Mouse (Mus musculus): ENCODE measurements at regions not wholly inside any gene's neighbourhood (a gene's known extent, or its start where the extent isn't known, plus 50 kb on each side); places are given as distances from the start of the nearest gene placed in this dataset.

- no peak for DNase-seq (ENCODE audit: low spot score in 2 of 2)
- intact Hi-C loops (cut with DNase I), result no loop called here
These were observed 154.5 kb downstream of the Pja1 start for GRCm38 (mm10) chrX:99316410-99317056.

GRCm38 (mm10) chrX:99299110-99299509, 163.2 kb downstream of the Efnb1 start:
- DNase-seq (ENCODE audit: low spot score in 2 of 2), result no peak
- intact Hi-C loops (cut with DNase I), result no loop called here

GRCm38 (mm10) chrX:99294726-99295125, 158.8 kb downstream of the Efnb1 start:
- intact Hi-C loops (cut with DNase I), result no loop called here
- DNase-seq (ENCODE audit: low spot score in 2 of 2), result no peak

- intact Hi-C loops (cut with DNase I), result no loop called here
- no peak for DNase-seq (ENCODE audit: low spot score in 2 of 2)
These were observed 158.0 kb downstream of the Efnb1 start for GRCm38 (mm10) chrX:99293967-99294366.

- intact Hi-C loops (cut with DNase I), result no loop called here
- no peak for DNase-seq (ENCODE audit: low spot score in 2 of 2)
These were observed 156.8 kb downstream of the Efnb1 start for GRCm38 (mm10) chrX:99292758-99293157.

GRCm38 (mm10) chrX:99291965-99292364, 156.0 kb downstream of the Efnb1 start:
- intact Hi-C loops (cut with DNase I), result no loop called here
- no peak for DNase-seq (ENCODE audit: low spot score in 2 of 2)

- intact Hi-C loops (cut with DNase I), result no loop called here
- no peak for DNase-seq (ENCODE audit: low spot score in 2 of 2)
These were observed 155.6 kb downstream of the Efnb1 start for GRCm38 (mm10) chrX:99291423-99291963.

GRCm38 (mm10) chrX:99287988-99288387, 152.1 kb downstream of the Efnb1 start:
- intact Hi-C loops (cut with DNase I), result no loop called here
- DNase-seq (ENCODE audit: low spot score in 2 of 2), result peak in 1 of 2 experiments; percentile 28

GRCm38 (mm10) chrX:99286876-99287275, 150.9 kb downstream of the Efnb1 start:
- DNase-seq (ENCODE audit: low spot score in 2 of 2), result no peak
- intact Hi-C loops (cut with DNase I), result no loop called here

- no peak for DNase-seq (ENCODE audit: low spot score in 2 of 2)
- intact Hi-C loops (cut with DNase I), result no loop called here
These were observed 149.7 kb downstream of the Efnb1 start for GRCm38 (mm10) chrX:99285611-99286010.

- intact Hi-C loops (cut with DNase I), result no loop called here
- no peak for DNase-seq (ENCODE audit: low spot score in 2 of 2)
These were observed 145.1 kb downstream of the Efnb1 start for GRCm38 (mm10) chrX:99280991-99281390.

- intact Hi-C loops (cut with DNase I), result no loop called here
- no peak for DNase-seq (ENCODE audit: low spot score in 2 of 2)
These were observed 144.6 kb downstream of the Efnb1 start for GRCm38 (mm10) chrX:99280543-99280942.

- intact Hi-C loops (cut with DNase I), result no loop called here
These were observed 139.6 kb downstream of the Efnb1 start for GRCm38 (mm10) chrX:99275536-99275935.

GRCm38 (mm10) chrX:99271908-99272307, 136.0 kb downstream of the Efnb1 start:
- intact Hi-C loops (cut with DNase I), result no loop called here
- DNase-seq (ENCODE audit: low spot score in 2 of 2), result no peak

More at GRCm38 (mm10) chrX:99275536-99275935, 139.6 kb downstream of the Efnb1 start:
- no peak for DNase-seq (ENCODE audit: low spot score in 2 of 2)

- no peak for DNase-seq (ENCODE audit: low spot score in 2 of 2)
- intact Hi-C loops (cut with DNase I), result no loop called here
These were observed 113.2 kb downstream of the Efnb1 start for GRCm38 (mm10) chrX:99249038-99249607.

- DNase-seq (ENCODE audit: low spot score in 2 of 2), result no peak
- intact Hi-C loops (cut with DNase I), result no loop called here
These were observed 112.3 kb downstream of the Efnb1 start for GRCm38 (mm10) chrX:99248181-99248580.

- intact Hi-C loops (cut with DNase I), result no loop called here
- no peak for DNase-seq (ENCODE audit: low spot score in 2 of 2)
These were observed 110.8 kb downstream of the Efnb1 start for GRCm38 (mm10) chrX:99246704-99247103.

GRCm38 (mm10) chrX:99246051-99246450, 110.1 kb downstream of the Efnb1 start:
- no peak for DNase-seq (ENCODE audit: low spot score in 2 of 2)
- intact Hi-C loops (cut with DNase I), result no loop called here

GRCm38 (mm10) chrX:99245541-99245940, 109.6 kb downstream of the Efnb1 start:
- no peak for DNase-seq (ENCODE audit: low spot score in 2 of 2)
- intact Hi-C loops (cut with DNase I), result no loop called here

- intact Hi-C loops (cut with DNase I), result no loop called here
These were observed 107.3 kb downstream of the Efnb1 start for GRCm38 (mm10) chrX:99243251-99243650.

GRCm38 (mm10) chrX:99241684-99242118, 105.8 kb downstream of the Efnb1 start:
- intact Hi-C loops (cut with DNase I), result no loop called here

More at GRCm38 (mm10) chrX:99243251-99243650, 107.3 kb downstream of the Efnb1 start:
- DNase-seq (ENCODE audit: low spot score in 2 of 2), result no peak

More at GRCm38 (mm10) chrX:99241684-99242118, 105.8 kb downstream of the Efnb1 start:
- no peak for DNase-seq (ENCODE audit: low spot score in 2 of 2)
